Mouse (Mus musculus) layer of hippocampus, adult 9-11 months (tissue): ENCODE results near the gene Atp6v0b.
A peak's percentile ranks its signal among the peaks of the same experiment; 100 is the strongest.

Experiments used
- DNase-seq: peaks from one replicate; pipeline ENCODE4 v3.0.0; 2022

Atp6v0b gene

DNA sequence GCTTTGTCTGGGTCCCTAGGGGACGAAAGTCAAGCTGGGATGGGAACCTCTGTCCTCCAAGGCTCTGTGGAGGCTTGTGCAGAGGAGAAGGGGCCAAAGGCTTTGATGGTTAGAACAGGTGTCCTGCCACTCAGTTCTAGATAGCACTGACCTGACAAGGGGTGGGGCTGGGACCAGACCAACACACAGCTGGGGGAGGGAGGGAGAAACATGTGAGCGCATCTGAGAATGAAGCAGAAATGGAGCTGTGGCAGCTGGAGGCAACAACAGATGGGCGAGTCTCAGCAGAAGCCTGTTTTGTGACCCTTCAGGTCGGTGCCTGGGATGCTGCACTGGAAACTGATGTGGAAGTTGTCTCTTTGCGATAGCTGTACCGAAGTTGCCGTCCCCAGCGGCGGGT is 17.8 kb downstream of the Atp6v0b start:
- no peak for DNase-seq

DNA sequence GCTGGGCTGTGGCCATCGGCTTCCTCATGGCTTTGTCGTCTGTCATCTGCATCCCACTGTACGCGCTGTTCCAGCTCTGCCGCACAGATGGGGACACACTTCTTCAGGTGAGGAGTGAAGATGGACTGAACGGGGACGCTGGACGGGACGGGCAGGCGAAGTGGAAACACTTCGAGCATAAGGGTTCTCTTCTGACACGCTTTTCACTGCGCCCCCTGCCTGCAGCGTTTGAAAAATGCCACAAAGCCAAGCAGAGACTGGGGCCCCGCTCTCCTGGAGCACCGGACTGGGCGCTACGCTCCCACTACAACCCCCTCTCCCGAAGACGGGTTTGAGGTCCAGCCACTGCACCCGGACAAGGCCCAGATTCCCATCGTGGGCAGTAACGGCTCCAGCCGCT is 19.3 kb downstream of the Atp6v0b start:
- DNase-seq, result no peak

DNA sequence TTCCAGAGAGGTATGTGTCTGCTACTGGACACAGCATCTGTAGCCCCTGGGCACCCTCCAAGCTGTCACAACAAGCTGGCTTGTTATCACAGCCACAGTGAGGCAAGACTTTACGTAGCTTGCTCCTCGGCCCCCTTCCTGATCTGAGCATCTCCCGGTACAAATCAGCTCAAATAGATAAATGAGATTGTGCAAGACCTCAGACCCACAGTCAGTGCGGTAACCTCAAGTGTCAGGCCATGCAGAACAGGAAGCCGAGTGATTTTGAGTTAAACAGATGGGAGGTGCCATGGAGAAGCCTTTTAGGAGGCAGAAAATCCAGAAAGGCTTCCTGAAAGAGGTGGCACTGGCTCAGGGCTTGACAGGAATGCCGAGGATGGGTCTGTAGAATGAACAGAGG is 20.1 kb downstream of the Atp6v0b start:
- no peak for DNase-seq

DNA sequence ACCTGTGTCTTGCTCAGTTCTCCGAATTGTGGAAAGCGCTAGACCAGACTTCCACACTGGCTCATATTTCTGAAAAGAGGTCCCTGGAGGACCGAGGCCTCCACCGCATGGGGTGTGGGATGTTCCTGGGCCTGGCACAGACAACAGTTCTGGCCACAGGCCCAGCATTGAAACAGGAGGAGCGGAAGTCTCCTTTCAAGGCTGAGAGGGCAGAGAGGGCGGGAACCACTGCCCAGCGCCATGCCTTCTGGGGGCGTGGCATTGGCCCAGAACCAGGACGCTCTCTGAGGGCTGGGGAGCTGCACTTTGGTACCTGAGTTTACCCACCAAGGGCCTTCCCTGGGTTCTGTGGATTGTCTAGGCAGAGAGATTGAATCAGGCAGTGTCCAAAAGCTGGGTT is 21.1 kb downstream of the Atp6v0b start:
- no peak for DNase-seq

DNA sequence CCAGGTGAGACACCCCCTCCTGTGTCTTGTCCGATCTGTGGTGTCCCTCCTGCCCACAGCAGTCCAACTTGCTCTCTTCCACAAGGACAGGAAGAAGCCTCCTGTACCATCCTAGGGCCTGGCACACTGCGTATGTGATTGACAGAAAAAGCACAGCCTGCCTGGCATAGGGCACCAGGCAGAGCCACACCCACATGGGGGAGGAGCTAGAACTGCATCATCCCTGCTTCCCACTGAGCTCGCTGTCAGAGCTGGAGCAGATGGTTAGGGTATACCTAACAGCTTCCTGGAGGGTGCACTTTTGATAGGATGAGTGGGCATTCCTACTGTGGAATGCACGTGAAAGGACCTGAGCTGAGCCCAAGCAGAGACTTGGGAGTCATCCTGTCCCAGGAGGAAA is 24.3 kb downstream of the Atp6v0b start:
- DNase-seq, result peak; percentile 86

DNA sequence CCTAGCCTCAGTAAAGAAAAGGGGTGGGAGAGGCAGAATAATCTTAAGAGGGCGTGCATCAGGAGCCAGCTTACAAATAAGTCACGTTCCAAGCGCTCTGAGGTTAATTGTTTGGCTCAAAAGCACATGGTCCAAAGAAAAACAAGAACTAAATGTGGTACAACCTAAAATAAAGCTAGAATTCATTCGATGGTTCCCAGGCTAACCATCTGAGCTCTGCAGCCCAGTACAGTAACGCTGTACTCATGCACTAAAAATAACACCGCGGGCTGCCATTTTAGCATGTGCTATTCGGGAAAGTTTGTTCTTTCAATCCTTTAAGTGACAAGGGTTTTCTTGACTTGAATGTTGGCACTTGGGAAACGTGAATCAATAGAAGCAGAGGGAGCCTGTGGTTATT is 26.6 kb downstream of the Atp6v0b start:
- DNase-seq, result no peak

DNA sequence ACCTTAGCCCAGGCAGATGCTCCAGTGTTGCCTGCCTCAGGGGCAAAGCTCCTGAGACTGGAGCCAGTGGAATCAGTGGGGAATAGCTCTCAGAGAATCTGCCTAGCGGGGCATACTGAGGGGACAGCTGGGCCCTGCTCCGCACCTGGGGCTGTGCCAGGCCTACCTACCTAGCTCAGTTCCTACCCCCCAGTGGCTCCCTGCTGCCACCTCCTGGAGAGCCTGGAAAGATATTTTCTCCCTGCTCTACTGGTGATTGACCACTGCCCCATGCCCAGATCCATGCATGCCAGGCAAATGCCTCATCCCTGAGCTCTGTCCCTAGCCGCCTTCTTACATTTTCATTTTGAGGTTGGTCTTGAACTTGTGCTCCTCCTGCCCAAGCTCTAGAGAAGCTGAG is 28.3 kb downstream of the Atp6v0b start:
- DNase-seq, result peak; percentile 79

DNA sequence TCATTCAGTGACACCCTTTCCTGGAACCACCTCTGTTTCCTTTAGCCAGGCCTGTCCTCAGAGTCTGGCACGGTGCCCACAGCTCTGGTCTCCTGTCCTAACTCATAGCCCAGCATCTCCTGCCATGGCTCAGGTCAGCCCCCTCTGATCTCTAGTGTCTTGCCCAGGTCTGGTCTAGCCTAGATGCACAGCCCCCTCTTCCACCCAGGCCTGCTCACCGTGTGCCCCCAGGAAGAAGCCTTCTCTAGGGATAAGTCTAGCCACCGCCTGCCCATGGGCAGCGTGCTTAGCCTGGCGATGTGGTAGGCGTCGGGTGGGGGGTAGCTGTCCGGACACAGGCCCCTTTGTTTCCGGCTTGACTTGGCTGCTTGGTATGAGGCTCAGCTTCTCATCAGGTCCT is 32.0 kb downstream of the Atp6v0b start:
- DNase-seq, result peak; percentile 72

DNA sequence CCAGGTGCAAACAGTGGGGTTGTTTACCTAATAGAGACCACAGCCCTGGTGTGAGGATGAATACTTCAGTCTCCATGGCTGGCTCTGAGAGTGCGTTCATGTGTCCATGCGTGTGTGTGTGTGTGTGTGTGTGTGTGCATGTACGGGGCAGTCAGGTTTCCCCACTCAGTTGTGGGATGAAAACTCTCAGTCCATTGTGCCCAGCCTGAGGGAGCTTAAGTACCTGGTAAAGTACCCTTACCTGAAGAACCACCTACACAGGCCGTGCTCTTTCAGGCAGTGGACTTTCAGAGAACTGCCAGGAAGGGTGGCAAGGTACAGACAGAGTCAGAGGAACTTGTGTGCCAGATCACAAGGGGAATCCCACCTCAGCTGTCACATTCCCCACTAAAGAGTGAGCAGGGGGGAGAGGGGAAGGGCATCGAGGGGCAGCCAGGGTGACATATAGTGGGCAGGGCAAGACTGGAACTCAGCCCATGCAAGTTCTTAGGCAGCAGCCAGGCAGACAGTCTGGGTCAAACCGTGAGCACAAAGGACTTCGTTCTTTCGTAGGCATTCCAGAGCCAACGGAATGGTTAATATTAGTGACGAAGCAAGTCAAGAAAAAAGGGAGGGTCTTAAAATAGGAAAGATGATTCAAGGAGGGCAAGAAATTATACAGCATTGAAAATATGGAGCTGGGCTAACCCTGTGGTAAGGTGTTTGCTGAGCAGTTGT is 34.8 kb downstream of the Atp6v0b start:
- DNase-seq, result no peak

DNA sequence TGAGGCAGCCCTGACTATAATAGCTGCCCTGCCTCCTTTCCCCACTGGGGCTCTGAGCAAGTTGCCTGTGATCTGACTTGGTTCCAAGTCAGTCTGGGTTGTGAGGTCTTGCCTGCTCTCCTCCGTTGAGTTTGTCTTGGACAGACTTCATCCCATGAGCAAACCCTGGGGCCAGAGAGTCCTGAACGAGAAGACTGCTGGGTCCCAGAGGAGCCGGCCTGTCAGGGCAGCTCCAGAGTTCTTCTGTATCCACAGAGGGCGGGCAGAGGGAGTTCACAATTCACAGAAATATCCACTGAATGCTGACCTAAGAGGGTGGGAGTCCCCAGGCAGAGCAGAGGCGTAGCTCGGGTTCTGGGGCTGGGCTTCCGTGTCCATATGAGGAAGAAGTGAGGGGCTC is 36.3 kb downstream of the Atp6v0b start:
- DNase-seq, result no peak

DNA sequence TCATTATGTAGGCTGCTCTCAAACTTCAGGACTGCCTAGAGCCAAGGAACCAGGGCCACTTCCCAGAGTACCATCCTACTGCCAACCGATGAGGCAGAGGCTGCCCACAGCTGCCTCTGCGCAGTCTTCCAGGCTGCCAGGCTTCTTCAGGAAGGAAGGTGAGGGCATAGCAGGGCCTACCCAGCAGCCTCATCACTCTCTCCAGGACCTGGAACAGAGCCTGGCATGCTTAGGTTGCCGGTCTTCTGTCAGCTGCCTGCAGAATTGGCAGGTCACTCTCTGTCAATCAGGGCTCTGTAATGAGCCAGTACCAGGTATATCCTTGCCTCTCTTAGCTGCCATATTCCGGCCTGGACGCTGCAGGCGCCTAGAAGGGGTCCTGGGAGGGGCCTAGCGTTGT is 37.0 kb downstream of the Atp6v0b start:
- DNase-seq, result no peak

DNA sequence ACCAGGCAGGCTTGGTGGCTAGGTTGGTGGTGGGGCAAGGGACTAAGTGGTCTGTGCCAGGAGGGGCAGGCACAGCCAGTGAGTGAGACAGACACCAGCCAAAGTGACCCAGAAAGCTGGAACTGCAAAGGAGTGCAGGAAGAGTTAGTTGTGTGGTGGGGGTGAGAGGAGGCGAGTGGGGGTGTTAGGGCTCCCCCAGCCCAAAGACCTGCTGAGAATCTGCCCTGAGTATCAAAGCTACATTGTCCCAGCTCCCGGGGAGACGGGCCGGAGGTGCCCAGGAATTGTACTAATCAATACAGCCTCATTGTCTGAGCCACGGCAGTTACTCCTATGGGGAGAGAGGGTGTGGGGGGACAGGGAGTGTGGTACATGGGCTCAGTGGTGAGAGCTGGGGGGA is 37.6 kb downstream of the Atp6v0b start:
- DNase-seq, result no peak

DNA sequence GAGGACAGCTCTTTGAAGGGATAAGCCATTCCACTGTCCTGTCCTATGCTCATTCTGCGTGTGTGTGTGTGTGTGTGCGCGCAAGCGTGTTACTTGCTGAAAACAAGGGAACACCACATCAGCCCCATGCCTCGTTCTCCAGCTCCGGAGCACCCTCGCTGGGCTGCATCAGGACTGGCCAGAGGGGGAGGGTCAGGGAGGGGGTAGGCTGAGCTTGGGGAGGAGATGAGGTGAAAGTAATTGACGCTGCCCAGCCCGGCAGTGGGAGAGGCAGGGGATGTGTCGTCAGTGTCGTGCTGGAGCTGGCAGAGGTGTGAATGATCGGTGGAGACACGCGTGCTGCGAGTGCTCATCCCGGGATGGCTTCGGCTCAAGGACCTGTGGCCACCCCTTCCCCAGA is 38.1 kb downstream of the Atp6v0b start:
- DNase-seq, result no peak

DNA sequence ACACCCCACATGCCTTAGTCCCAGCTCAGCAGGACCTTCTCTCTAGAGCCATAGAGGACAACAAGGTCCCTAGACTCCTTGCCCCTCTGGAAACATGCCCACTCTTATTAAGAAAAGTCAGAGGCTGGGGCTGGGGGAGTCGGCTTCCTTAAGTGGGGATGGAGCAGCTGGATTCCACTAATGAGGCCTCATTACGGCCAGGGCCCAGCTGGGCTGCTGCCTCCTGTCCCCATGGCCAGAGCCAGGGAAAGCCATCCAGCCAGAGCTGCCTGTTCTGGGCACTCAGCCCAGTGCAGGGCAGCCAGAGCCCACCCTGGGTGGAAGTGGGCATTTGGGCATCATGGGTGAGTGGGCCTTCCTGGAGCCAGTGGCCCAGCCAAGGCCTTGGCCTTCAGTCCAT is 40.1 kb downstream of the Atp6v0b start:
- peak; percentile 55 for DNase-seq

DNA sequence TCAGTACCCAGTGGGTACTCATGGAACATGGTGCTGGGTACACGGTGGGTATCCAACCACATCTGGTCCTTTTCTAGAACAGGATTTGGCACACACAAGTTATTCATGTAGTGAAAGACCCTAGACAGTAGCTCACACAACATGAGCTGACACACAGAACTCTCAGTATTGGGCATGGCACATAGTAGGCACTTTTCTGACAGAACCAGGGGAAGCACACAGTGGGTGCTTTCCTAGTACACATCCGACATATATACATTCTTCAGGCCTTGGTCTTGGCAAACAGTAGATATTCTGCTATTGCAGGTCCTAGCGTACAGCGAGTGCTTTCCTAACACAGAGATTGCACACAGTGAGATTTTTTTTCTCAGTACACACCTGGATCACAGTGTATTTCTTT is 40.9 kb downstream of the Atp6v0b start:
- no peak for DNase-seq

DNA sequence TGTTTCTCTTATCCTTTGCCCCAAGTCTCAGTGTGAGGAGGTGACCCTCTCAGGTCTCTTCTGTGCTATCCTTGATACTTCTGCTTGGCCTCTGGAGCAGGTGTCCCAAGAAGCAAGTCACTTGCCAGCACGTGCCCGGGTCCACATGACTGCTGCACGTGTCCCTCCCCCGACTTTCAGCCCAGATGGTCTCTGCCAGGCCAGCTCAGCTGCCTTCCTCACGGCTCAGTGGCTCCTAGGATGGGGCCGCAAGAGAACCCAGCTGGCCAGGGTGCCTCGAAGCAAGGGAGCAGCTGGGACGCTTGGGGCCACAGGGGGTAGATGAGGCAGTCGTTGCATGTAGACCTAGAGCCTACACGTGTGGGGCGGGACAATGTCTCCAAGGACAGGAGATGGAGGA is 41.8 kb downstream of the Atp6v0b start:
- no peak for DNase-seq

DNA sequence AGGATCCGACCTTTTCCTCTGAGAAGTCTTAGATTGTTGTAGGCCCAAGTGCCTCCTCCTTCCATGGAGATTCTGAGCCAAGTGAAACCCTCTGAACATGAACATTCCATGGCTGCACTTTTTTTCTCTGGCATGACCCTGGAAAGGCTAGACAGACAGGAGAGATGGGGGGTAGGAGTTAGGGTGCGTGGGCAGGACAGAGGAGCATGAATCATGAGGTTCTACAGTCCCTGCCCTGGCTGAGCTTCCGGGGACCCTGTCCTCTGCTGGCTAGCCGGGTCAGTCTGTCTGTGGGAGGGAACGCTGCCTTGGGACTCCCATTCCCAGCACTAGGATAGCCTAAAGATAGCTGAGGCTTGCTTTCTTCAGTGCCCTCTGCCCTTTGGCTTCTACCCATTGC is 42.7 kb downstream of the Atp6v0b start:
- DNase-seq, result no peak

DNA sequence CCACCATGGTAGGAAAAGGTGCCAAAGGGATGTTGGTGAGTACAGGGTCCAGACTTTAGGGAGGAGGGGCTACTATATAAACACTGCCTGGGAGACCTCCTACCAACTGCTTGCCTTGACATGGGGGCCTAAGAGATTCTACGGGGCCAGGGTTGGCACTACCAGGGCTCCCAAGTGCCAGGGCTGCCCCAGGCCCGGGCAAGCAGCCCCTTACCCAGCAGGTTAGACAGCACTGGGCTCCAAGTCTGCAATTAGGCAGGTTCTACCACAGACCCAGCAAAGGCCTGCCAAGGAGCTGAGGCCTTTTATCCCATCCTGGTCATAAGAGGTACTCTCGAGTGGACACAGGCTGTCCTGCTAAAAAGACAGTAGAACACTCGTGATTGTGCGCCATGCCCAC is 44.0 kb downstream of the Atp6v0b start:
- no peak for DNase-seq

DNA sequence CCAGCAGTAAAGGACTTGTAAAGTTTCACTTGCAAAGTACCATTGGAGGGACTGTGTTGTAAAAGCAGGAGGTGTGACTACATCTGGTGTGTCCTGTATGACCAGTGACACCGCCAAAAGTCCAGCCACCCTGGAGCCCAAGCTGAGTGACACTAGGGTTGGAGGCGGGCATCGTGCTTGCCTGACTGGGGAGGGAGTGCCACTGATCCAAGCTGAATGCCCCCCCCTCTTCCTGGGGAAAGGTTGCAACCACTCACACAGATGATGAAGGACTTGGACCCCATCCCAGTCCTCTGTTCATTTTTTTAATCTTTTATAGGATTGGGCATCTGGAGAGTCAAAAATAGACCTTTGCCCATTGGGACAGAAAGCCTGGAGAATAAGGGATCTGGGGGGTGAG is 45.6 kb downstream of the Atp6v0b start:
- DNase-seq, result no peak

DNA sequence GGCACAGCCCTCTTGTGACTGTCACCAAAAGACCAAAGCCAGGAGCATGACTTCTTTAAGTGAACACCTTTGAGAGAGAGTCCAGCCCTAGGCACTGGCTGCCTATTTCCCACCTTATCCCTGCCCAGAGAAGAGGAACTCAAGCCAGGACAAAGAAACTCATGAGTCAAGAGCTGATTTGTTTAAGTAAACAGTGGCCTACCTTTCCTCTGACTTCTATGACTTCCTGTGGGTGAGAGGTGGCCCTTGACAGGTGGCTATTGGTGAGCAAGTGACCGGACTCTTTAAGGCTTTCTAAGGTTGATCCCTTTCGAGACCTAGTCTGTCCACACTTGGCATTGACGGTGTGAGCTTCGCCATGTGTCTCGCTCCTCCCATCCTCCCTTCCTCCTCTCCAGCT is 46.3 kb downstream of the Atp6v0b start:
- DNase-seq, result no peak

DNA sequence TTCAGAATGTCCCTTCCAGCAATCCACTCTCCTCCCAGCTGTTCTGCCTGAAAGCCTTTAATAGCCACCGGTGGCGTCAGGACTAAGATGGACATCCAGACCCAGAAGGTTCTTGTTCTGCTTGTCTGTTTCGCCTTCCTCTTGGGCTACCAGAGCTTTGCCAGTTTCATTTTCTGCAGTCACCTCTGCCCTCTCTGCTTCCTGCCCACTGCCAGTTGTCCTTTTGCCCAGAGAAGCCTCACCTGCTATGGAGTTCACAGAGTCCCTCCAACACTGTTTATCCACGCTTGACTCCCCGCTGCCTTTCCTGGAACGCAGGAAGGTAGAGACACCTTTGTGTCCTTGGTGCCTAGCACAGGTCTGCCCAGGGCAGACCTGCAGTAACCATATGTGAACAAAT is 47.8 kb downstream of the Atp6v0b start:
- no peak for DNase-seq

DNA sequence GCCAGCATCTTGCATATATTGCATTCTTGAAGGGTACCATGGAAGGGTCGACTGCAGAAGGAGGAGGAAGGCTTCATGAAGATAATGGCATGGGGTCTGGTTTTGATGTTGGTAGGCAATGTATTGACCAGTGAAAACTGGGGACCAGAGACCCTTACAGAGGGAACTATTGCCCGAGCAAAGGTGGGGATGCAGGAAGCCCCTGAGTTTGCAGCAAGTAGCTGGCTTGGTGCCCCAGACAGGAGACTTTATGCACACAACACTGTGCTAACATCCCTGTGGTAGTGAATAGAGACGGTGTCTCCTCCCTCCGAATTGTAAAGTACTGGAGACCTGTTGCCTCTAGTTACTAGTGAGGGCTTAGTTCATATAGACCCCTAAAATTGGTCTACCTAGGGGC is 49.9 kb downstream of the Atp6v0b start:
- DNase-seq, result no peak

DNA sequence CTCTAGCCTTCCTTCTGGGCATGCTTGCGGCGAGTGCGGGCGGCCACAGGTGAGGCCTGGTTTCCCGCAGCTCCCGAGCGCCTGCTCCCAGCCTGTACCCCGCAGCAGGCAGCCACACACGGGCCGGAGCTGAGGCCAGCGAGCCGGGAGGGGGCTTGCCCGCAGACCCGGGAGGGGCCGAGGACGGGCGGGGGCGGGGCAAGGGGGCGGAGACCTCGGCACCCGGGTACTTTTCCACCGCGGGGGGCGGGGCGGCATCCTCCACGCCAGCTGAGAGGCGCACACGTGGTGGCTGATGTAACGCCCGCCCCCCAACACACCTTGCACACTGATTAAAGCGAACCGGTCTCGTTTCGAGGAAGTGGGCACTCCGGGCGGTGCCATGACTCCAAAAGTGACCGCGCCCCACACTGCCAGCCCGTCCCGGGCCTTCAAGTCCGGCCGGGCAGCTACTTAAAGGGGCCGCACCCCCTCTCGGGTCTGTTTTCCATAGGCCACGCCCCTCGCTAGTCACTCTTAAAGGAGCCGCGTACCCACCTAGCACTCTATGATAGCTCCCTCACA is 50.8 kb downstream of the Atp6v0b start:
- DNase-seq, result peak; percentile 90

DNA sequence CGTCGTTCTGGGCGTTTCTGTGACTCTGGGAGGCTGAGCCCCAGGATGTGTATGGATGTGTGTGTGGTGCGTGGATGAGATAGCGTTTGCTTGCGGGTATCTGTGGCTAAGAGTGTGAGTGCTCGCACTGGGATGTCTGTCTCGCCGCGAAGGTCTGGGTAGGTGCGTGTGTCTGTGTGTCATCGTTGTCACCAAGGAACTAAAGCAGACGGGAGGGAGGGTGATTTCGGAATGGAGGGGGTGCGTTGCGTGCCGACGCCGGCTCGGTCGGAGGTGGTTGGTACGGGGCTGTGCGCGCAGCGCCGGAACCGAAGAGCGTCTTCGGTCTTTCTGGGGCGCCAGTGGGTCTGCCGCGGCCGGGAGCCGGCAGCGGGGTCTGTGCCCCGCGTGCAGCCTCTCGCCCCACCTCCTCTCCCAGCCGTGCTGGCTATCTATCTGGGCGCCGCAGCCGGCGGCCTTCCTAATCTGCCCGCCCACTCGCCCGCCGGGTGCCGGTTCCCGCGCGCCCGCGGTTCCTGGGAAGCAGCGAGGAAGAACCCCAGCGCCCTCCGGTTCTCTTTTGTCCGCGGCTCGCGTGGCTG is 51.5 kb downstream of the Atp6v0b start:
- peak; percentile 60 for DNase-seq
